Mouse (Mus musculus) gastrocnemius, postnatal 36 days (tissue): ENCODE data around the gene Gm45713. TPM values are rescaled to one million over a fixed set of nuclear protein-coding genes. Genes with fewer than 3 reads are reported as not detected.
"Not testable (repeated sequence)": the region's sequence is repeated elsewhere in the genome, so short reads cannot be mapped to it uniquely, and the experiment has no call there.

ENCODE experiments used
- DNase-seq, 2 experiments: peaks; one replicate each; pipeline ENCODE4 v3.0.0; 2022
- intact Hi-C: fragments of 180-260 bp; cut with DNase I; formaldehyde crosslinking; loops from one replicate; pipeline ENCODE4 v1.15.1; 2025
- long read RNA-seq, 2 experiments: library from polyadenylated mRNA; stranded (forward); transcript quantifications; one replicate each; pipeline ENCODE4 v2.0.0; 2021
- total RNA-seq, 2 experiments: library from RNA; stranded (reverse); gene quantifications; 2 replicates each; pipeline ENCODE4 v1.2.3; 2021

Gm45713 gene
- not detected for total RNA-seq
- long read RNA-seq, experiment 1, partial matches to known transcripts = 58 of 58 reads
- long read RNA-seq, experiment 1, other reads (novel, unspliced or antisense) = 0 of 58 reads
- long read RNA-seq, experiment 2, partial matches to known transcripts = 68 of 69 reads
- long read RNA-seq, experiment 2, other reads (novel, unspliced or antisense) = 1 of 69 reads

GRCm38 (mm10) chr7:45135993-45136567 lies at the start of gene Gm45713, which contains the start of gene Flt3l:
TSS of gene Gm45713 (minus strand) at chr7:45136231.
TSS of gene Flt3l (minus strand) at chr7:45136432.
- intact Hi-C loops = loop anchor here (1.0 to 5.0 kb wide), 2 partner anchors 55 to 154 kb away; no protein-coding TSS in a partner anchor
- peak; percentile 92 for DNase-seq

GRCm38 (mm10) chr7:45183672-45184071 lies 47.6 kb upstream of the Gm45713 start:
- no peak for DNase-seq
- intact Hi-C loops = no loop called here

- no peak for DNase-seq
- intact Hi-C loops = no loop called here
Measured at GRCm38 (mm10) chr7:45182606-45183005, 46.6 kb upstream of the Gm45713 start.

GRCm38 (mm10) chr7:45182199-45182601 lies 46.2 kb upstream of the Gm45713 start:
- intact Hi-C loops = no loop called here
- DNase-seq = peak; percentile 75 to 80

- intact Hi-C loops = no loop called here
- no peak for DNase-seq
Measured at GRCm38 (mm10) chr7:45181540-45181939, 45.5 kb upstream of the Gm45713 start.

GRCm38 (mm10) chr7:45180896-45181477 lies 45.0 kb upstream of the Gm45713 start, which contains the start of gene Pth2:
TSS of gene Pth2 (plus strand) at chr7:45180995.
- intact Hi-C loops = no loop called here

GRCm38 (mm10) chr7:45179469-45179868 lies 43.4 kb upstream of the Gm45713 start, which contains the start of gene Gfy:
TSS of gene Gfy (minus strand) at chr7:45179569.
- DNase-seq = no peak
- intact Hi-C loops = no loop called here

More at GRCm38 (mm10) chr7:45180896-45181477, 45.0 kb upstream of the Gm45713 start, which contains the start of gene Pth2:
- no peak for DNase-seq

GRCm38 (mm10) chr7:45178550-45178949 lies 42.5 kb upstream of the Gm45713 start:
- intact Hi-C loops = no loop called here
- DNase-seq = no peak

- no peak for DNase-seq
- intact Hi-C loops = no loop called here
Measured at GRCm38 (mm10) chr7:45176356-45176755, 40.3 kb upstream of the Gm45713 start.

GRCm38 (mm10) chr7:45175929-45176328 lies 39.9 kb upstream of the Gm45713 start:
- DNase-seq = no peak
- intact Hi-C loops = no loop called here

GRCm38 (mm10) chr7:45175398-45175797 lies 39.4 kb upstream of the Gm45713 start:
- DNase-seq = no peak
- intact Hi-C loops = no loop called here

- no peak for DNase-seq
- intact Hi-C loops = no loop called here
Measured at GRCm38 (mm10) chr7:45174567-45175280, 38.7 kb upstream of the Gm45713 start.

- DNase-seq, intact Hi-C loops: not testable (repeated sequence)
Measured at GRCm38 (mm10) chr7:45173772-45174171, 37.7 kb upstream of the Gm45713 start.

- intact Hi-C loops = no loop called here
- DNase-seq = no peak
Measured at GRCm38 (mm10) chr7:45172974-45173373, 36.9 kb upstream of the Gm45713 start.

GRCm38 (mm10) chr7:45169495-45169894 lies 33.5 kb upstream of the Gm45713 start:
- intact Hi-C loops = no loop called here
- DNase-seq = no peak

GRCm38 (mm10) chr7:45168656-45169055 lies 32.6 kb upstream of the Gm45713 start:
- intact Hi-C loops = no loop called here
- no peak for DNase-seq

- no peak for DNase-seq
- intact Hi-C loops = no loop called here
Measured at GRCm38 (mm10) chr7:45167761-45168445, 31.9 kb upstream of the Gm45713 start.

- intact Hi-C loops = no loop called here
- no peak for DNase-seq
Measured at GRCm38 (mm10) chr7:45166950-45167401, 30.9 kb upstream of the Gm45713 start.

GRCm38 (mm10) chr7:45165701-45166100 lies 29.7 kb upstream of the Gm45713 start:
- DNase-seq = no peak
- intact Hi-C loops = no loop called here

GRCm38 (mm10) chr7:45164833-45165232 lies 28.8 kb upstream of the Gm45713 start:
- no peak for DNase-seq
- intact Hi-C loops = no loop called here
